Mouse (Mus musculus) A20 (cell line): ENCODE results near the gene Adam19.

Source experiments
- DNase-seq: peaks from one replicate; pipeline ENCODE4 v3.0.0-alpha.2; 2011; ENCODE audit warnings: low read depth, low spot score

The Adam19 gene

DNA sequence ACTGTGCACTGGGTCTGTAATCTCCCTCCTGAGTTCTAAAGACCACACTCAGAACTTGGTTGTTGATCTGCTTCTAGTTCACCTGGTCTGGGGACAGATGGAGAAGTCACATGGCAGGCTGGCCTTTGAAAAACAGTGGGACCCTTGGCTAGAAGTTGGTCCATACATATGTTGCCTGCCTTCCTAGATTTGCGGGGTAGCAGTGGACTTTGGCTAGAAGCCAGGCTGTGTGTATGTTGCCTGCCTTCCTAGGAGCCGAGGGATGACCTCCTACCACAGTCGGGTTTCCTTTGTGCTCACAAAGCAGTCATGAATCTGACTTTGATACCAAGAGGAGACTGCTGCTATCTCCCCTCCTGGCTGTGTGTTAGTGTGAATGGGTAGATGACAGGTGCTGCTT, 41.3 kb downstream of the Adam19 start:
- DNase-seq = no peak

- DNase-seq = no peak
Observed at GRCm38 (mm10) chr11:46102107-46102506, 46.3 kb downstream of the Adam19 start.

- DNase-seq = no peak
Observed at GRCm38 (mm10) chr11:46107046-46107445, 51.3 kb downstream of the Adam19 start.

DNA sequence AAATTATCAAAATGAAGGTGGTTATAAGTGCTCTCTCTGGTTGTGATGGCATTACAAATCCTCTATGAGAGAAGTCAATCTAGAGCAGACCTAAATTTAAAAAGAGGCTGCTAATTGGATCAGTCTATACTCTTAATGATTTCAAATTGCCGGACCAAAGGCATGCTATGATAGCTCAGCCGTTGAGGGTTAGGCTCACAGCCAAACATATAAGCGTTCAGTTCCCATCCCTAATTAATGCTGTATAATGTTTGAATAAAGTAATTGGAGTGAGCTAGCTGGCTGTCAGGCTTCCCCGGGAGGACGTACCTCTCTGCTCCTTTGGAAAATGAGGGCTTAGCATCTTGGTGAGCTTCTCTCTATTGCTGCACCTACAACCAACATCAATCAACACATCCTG, 53.4 kb downstream of the Adam19 start:
- no peak for DNase-seq

DNA sequence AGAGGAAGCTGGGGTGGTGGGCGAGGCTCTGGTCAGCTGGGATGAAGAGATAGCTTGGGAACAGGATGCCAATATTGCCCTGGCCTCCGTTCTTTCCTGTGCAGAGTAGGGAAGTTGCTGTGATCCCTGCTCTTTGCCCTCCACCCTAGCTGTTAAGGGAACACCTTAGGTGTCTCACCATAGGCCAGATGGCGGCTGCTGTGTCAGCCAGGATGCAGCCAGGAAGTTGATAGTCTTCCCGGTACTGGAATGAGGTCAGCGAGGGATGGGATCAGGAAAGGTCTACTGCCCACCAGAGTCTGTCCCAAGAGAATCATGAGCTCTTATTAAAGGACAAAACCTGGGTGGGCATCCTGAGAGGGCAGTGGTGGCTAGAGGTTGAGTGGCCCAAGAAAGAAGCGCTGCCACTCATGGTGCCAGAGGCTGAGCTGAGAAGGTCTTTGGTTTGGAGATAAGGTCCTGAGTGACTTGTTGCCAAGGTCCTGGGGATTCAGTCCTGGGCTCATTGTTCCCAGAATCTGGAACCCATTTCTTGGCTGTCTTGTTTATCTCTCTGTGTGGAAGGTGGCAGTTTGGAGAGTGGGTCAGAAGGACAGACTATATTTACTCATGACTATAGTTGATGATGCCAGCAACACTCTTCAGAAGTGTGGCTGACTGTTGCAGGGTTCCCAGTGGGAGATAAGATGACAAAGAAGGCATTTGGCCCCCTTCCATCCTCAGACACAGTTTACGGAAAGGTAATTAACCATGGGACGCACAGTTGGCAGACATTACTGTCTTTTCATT, 54.6 kb downstream of the Adam19 start:
- DNase-seq = no peak

DNA sequence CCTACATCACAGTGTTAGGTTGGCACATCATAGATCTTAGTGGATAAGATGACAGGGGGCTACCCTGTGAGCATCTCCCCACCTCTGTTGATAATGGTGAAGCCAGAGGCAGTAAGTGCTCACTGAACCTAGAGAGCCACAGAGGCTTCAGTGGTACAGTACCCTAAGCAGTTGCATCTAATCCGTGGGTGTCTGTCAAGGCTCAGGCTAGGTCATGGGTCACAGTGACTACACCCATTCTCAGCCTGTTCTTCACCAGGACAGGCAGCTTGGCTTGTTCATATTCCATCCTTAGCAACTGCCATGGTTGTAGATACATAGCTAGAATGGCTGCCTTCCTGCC, 55.1 kb downstream of the Adam19 start:
- no peak for DNase-seq

- DNase-seq = no peak
Observed at GRCm38 (mm10) chr11:46113211-46113610, 57.4 kb downstream of the Adam19 start.

GRCm38 (mm10) chr11:46114221-46114620, 58.4 kb downstream of the Adam19 start:
- no peak for DNase-seq

GRCm38 (mm10) chr11:46115011-46115410, 59.2 kb downstream of the Adam19 start:
- DNase-seq = no peak

DNA sequence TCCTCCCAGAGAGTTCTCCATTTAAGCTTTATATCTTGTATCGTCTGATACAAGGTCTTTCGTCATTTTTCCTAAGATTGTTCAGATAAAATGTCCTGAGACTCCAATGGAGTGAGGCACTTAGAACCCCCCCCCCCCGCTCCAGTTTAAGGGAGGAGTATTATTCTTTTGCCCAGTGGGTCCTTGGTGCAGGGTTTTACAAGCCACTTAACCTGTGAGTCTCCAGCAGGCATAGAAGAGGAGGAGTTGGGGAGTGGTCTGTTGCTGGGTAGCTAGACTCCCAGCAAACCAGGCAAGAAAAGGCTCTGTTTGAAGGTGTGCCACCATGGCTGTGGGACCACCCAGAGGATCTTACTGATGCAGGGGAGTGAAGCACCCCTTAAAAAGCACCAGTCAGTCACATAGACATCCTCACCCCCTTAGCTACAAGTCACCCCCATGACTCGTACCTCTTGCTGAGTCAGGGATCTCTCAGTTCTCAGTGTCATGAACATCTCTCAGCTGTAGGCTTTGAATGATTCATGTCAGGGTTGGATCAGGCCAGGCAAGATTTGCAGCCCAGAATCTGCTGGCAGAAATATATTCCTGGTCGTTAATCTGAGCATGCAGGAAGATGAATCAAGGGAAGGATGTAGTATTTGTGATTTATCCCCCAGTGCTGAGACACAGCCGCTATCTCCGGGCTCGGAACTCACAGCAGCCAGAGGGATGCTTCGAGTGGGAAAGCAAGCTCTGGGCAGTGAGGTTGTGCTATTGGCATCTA, 59.8 kb downstream of the Adam19 start:
- DNase-seq = no peak

DNA sequence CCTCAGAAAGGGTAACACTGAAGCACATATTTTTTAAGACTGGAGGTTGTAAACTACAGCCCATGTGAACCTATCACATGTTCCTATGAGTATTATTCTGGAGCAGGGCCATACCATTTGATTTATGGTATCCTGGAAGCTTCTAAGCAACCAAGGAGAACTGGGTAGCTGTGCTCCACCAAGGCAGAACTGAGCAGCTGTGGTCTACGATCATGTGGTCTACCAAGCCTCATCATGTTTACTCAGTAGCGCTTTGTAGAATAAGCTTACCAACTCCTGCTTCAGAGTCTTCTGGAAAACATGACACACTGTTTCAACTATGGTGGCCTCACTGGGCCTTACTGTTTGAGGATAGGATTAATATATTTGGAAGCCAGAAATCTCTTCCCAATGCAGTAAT, 60.7 kb downstream of the Adam19 start:
- DNase-seq = no peak

DNA sequence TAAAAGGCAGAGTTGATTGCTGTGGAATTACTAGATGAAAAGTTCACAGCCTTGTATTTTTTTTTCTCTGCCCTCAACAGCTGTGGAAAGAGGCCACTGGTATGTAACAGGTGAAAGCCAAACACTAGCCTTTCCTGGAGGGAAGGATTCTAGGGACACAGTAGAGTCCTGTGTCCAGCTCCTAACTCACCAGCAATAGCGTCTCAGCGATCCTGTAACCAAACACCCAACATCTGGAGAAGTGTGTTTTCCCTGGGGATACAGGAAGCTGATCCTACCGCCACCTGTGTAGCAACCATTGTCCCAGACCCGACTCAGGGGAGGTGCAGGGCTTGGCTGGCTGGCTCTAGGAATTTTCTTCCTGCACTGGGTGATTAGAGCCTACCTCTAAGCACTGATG, 63.8 kb downstream of the Adam19 start:
- DNase-seq = no peak

- no peak for DNase-seq
Observed at GRCm38 (mm10) chr11:46120084-46120483, 64.3 kb downstream of the Adam19 start.

- no peak for DNase-seq
Observed at GRCm38 (mm10) chr11:46121666-46122065, 65.9 kb downstream of the Adam19 start.

GRCm38 (mm10) chr11:46122875-46123274, 67.1 kb downstream of the Adam19 start:
- DNase-seq = no peak

DNA sequence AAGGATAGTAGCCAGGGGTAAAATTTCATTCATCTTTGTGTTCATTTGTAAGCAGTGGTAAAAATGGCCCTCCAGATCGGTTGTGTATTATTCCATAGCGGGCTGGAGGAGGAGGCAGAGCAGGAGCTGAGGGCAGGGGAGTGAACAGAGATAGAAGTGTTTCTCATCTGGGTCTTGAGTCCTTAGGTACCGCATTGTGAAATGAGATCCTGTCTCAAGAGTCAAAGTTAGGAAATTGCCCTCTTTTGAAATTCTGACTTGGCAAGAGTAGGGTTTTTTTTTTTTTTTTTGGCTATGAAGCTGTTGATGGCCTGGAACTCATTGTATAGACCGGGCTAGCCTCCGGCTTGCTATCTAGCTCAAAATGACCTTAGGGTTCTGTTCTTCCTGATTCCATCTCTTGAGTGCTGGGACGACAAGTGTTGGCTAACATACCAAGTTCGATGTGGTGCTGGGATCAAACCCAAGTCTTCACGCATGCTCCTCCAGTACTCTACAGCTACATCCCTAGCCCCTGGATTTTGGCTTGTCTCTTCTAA, 67.6 kb downstream of the Adam19 start:
- no peak for DNase-seq

GRCm38 (mm10) chr11:46125093-46125834, 69.5 kb downstream of the Adam19 start:
- DNase-seq = peak; percentile 65

DNA sequence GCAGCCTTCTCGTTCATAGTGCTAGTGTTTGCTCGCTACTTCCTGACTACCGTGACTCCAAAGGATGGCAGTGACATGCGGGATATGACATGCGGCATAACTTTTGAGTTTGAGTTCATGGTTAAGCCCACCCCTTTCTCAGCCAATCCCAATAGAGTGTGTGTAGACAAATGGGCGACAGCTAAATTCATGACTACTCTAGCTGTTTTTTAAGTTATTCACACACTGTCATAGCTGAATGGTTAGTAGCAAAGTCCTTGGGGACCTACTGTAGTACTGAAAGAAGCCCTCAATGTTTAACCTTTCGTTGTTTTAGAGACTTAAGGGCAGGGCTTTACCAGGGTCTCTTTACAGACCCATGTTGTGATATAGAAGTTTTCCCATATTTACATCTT, 70.0 kb downstream of the Adam19 start:
- DNase-seq = peak; percentile 69

DNA sequence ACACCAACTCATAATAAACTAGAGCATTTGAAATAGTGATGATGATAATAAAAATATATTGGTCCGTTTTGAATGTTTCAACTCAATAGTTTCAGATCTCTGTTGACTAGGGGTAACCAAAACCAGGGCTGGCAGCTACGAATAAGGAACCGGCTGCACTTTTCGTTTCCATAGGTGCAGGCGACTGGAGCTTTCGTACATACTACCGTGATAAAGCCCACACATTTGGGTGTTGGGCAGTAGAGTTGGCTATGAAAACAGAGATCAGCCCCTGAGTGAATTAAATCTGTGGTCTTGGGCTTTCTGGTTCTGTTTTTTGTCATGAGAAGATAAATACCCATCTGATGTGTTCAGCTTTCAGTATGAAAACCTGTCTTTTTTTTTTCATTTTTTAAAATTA, 70.5 kb downstream of the Adam19 start:
- peak; percentile 82 for DNase-seq

DNA sequence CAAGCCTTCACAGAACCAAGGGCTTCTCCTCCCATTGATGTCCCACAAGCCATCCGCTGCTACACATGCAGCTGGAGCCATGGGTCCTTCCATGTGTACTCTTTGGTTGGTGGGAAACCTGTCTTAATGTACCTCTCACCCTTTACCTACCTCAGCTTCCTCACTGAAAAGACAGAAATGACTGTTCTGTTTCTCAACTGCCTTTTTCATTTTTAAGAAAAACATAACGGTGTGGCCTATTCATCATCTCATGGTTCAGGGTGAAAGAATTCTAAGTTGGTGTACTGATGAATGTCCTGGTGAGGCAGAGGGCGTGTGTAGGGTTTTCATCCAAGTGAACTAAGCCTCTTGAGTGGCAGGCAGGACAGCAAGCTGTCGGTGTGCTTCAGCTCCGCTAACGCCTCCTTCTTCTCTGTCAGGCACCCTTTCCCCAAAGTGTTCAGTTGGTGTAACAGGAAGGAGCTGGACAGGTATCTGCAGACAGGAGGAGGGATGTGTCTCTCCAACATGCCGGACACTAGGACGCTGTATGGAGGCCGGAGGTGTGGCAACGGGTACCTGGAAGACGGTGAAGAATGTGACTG, 71.1 kb downstream of the Adam19 start:
- peak; percentile 82 for DNase-seq

- DNase-seq = peak; percentile 95
Observed at GRCm38 (mm10) chr11:46127621-46128547, 72.1 kb downstream of the Adam19 start.
